Mouse (Mus musculus) heart, embryonic 11.5 days (tissue): ENCODE measurements around the gene Olfr955. TPM values are rescaled to one million over a fixed set of nuclear protein-coding genes. Genes with fewer than 3 reads are reported as not detected.

Experiments
- polyA plus RNA-seq: library from polyadenylated mRNA; unstranded; fragments of >200 nt; fragmentation: Nextera tagmentation; extraction: Ambion mirVana; gene quantifications from 2 replicates; pipeline ENCODE4 v1.2.1, GENCODE M21; 2014

Olfr955 gene
- polyA plus RNA-seq, 1 experiment from 2014 or later, result not detected

Other genes starting within 250 kb of the Olfr955 start
- not detected in 2 replicates for gene Olfr1537, start 221.9 kb downstream of the Olfr955 start, polyA plus RNA-seq
- not detected in 2 replicates for gene Olfr945, start 195.1 kb downstream of the Olfr955 start, polyA plus RNA-seq
- gene Olfr948, start 145.9 kb downstream of the Olfr955 start, polyA plus RNA-seq, result not detected in 2 replicates
- not detected in 2 replicates for gene Olfr951, start 84.5 kb downstream of the Olfr955 start, polyA plus RNA-seq
- gene Olfr952, start 44.8 kb downstream of the Olfr955 start, polyA plus RNA-seq, result not detected in 2 replicates
- not detected in 2 replicates for gene Olfr954, start 15.2 kb downstream of the Olfr955 start, polyA plus RNA-seq
- not detected in 2 replicates for gene Olfr44, start 22.1 kb upstream of the Olfr955 start, polyA plus RNA-seq
- gene Olfr957, start 43.9 kb upstream of the Olfr955 start, polyA plus RNA-seq, result not detected in 2 replicates
- gene Olfr958, start 82.1 kb upstream of the Olfr955 start, polyA plus RNA-seq, result not detected in 2 replicates
- gene Olfr959, start 103.6 kb upstream of the Olfr955 start, polyA plus RNA-seq, result not detected in 2 replicates
- gene AW551984, start 132.5 kb upstream of the Olfr955 start, polyA plus RNA-seq, result 10.5 and 14.3 TPM in 2 replicates
- not detected in 2 replicates for gene Olfr148, start 138.7 kb upstream of the Olfr955 start, polyA plus RNA-seq
- not detected in 2 replicates for gene Olfr960, start 149.4 kb upstream of the Olfr955 start, polyA plus RNA-seq
- gene Olfr961, start 173.1 kb upstream of the Olfr955 start, polyA plus RNA-seq, result not detected in 2 replicates
- not detected in 2 replicates for gene Olfr963, start 195.3 kb upstream of the Olfr955 start, polyA plus RNA-seq
- not detected in 2 replicates for gene Olfr149, start 235.2 kb upstream of the Olfr955 start, polyA plus RNA-seq
- not detected in 2 replicates for gene Olfr965, start 239.4 kb upstream of the Olfr955 start, polyA plus RNA-seq